Mouse (Mus musculus): ENCODE measurements at regions not wholly inside any gene's neighbourhood (a gene's known extent, or its start where the extent isn't known, plus 50 kb on each side); places are given as distances from the start of the nearest gene placed in this dataset.

DNA sequence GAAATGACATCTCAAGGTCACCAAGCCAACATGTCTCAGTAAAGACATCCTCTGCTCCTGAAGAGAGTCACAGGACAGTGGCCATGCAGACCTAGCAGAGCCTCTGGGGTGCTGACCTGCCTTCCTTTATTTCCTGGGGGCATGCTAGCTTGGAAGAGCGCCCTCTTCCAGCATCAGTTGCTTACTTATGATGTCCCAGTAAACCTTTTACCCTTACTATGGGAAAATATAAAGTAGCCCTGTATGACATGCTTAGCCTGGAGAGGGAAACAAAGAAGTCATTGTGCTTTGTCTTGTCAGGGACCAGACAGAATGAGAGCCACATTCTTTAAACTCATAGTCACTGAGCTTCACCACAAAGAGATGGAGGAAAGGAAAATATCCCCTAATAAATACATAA, 82.9 kb downstream of the Postn start:
- Histone ChIP-seq H3K27me3 (replicated peaks) (no peaks in the 10 kb centered on the region), H3K4me3 (replicated peaks) (no peak overlapping the region), H3K4me1 (no peaks in the 10 kb centered on the region), H3K27ac (no peak overlapping the region), H3K9me3 (no peaks in the 10 kb centered on the region), H3K4me2 (no peak overlapping the region), H3K36me3 (no peaks in the 10 kb centered on the region), H3K9ac (no peak overlapping the region)
- 67% methylated on average over 1 of the region's 1 CpGs for WGBS
- no peak for ATAC-seq (ENCODE audit: insufficient read depth, low FRiP score, low read depth)

DNA sequence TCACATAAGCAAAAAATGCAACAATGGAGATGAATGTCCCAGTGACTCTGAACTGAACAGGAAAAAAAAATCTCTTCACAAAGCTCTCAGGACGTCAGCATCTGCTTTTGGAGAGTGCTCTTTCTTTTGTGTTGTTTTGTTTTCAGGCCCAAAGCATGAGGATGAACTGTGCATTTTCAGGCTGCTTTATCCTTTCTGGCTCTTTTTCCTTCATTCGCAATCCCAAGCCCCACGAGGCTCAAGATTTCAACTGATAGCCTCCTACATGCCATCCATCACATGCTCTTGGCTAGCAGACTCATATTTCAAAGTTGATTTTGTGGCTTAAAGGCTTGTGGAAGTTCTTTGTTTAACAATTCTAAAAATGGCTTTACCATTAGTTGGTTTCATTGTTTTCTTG, 86.0 kb downstream of the Postn start:
- ATAC-seq (ENCODE audit: insufficient read depth, low FRiP score, low read depth) = no peak
- no peak overlapping the region for H3K27ac ChIP-seq
- H3K36me3 ChIP-seq = no peaks in the 10 kb centered on the region
- no peaks in the 10 kb centered on the region for H3K27me3 ChIP-seq (replicated peaks)
- no peak overlapping the region for H3K9ac ChIP-seq
- WGBS = 29% methylated on average over 3 of the region's 3 CpGs
- H3K4me3 ChIP-seq (replicated peaks) = no peak overlapping the region
- H3K4me2 ChIP-seq = no peak overlapping the region
- H3K9me3 ChIP-seq = no peaks in the 10 kb centered on the region
- H3K4me1 ChIP-seq = no peaks in the 10 kb centered on the region

DNA sequence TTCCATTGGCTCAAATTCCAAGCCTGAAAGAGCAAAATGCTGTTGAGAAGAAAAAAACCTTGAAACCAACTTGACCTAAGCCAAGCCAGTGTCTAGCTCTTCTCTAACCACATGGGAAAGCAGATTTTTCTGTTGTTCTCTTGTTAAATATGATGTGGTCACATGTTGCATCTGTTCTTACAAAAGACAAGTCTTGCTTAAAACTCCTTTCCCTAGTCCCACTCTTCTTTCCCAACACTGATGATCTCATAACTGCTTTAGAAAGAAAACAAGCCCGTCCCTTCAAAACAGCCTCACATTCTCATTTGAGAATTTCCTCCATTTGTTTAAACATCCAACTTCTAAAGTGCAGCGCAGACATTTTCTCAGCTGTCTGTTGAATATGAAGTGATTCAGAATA, 96.5 kb downstream of the Postn start:
- no peaks in the 10 kb centered on the region for H3K36me3 ChIP-seq
- no peak overlapping the region for H3K27ac ChIP-seq
- H3K4me1 ChIP-seq = no peaks in the 10 kb centered on the region
- no peak overlapping the region for H3K4me2 ChIP-seq
- H3K9me3 ChIP-seq = no peaks in the 10 kb centered on the region
- H3K9ac ChIP-seq = no peak overlapping the region
- no peak for ATAC-seq (ENCODE audit: insufficient read depth, low FRiP score, low read depth)
- no peak overlapping the region for H3K4me3 ChIP-seq (replicated peaks)
- no peaks in the 10 kb centered on the region for H3K27me3 ChIP-seq (replicated peaks)
- 61% methylated on average over 2 of the region's 2 CpGs for WGBS

DNA sequence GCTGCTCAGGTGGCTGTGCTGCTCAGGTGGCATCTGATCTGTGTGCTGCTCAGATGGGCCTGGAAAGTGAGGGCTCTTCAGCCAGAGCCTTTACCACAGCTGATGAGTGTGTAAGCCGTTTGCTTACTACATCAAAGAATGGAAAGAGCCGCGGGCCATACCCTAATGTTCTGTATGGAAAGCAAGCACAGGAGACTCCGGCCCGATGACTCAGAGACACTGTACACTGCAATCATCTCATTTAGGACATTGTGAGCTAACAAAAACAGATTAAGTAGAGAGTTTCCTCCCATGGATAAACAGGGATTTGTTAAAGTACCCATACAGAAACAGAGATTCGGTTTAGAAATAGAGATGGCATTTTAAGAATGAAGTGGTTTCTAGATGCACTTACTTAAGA, 100.5 kb downstream of the Postn start:
- Histone ChIP-seq H3K4me2 (no peak overlapping the region), H3K27ac (no peak overlapping the region), H3K4me1 (no peaks in the 10 kb centered on the region), H3K9ac (no peak overlapping the region), H3K9me3 (no peaks in the 10 kb centered on the region), H3K36me3 (no peaks in the 10 kb centered on the region), H3K27me3 (replicated peaks) (no peaks in the 10 kb centered on the region), H3K4me3 (replicated peaks) (no peak overlapping the region)
- no peak for ATAC-seq (ENCODE audit: insufficient read depth, low FRiP score, low read depth)
- 83% methylated on average over 6 of the region's 6 CpGs for WGBS

DNA sequence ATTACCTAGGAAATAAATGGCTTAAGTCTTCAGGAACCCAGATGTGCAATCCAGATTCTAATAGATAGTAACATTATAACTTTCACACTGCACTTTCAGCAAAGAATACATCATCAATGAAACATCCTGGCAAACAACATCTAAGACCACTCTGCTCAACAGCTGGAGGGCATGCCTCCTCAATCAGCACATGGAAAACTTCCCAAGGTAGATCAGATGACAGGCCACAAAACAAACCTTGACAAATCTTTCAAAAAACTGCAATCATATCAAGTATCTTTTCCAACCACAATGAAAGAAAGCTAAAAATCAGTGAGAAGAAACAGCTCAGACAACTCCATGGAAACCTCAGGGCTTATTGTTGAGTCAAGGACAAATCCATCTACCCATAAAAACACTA, 105.2 kb downstream of the Postn start:
- H3K9me3 ChIP-seq = no peaks in the 10 kb centered on the region
- H3K9ac ChIP-seq = no peak overlapping the region
- no peak for ATAC-seq (ENCODE audit: insufficient read depth, low FRiP score, low read depth)
- no peak overlapping the region for H3K4me3 ChIP-seq (replicated peaks)
- no peaks in the 10 kb centered on the region for H3K36me3 ChIP-seq
- H3K4me1 ChIP-seq = no peaks in the 10 kb centered on the region
- no peak overlapping the region for H3K4me2 ChIP-seq
- H3K27ac ChIP-seq = no peak overlapping the region
- H3K27me3 ChIP-seq (replicated peaks) = no peaks in the 10 kb centered on the region

DNA sequence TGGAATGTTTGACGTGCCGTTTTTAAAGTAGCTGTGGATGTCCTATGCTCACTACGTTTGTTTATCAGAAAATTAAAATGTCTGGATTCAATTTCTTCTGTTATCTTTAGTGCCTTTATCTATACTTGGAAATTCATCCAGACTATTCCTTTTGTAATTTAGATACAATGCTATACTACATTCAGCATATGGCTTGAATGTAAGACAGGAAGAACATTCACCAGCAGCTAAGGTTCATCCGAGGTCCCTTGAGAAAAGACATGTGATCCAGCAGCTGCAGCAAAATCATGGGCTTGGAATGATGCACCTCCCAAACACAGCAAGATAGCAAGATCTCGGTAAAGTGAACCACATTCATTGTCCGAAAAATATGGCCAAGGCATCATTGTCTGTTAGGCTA, 113.3 kb downstream of the Postn start:
- H3K36me3 ChIP-seq = no peaks in the 10 kb centered on the region
- no peak for ATAC-seq (ENCODE audit: insufficient read depth, low FRiP score, low read depth)
- H3K4me1 ChIP-seq = 0 out of 2 replicates have a peak, but pooled peaks cover 4% of the 10 kb centered on the region
- 66% methylated on average over 6 of the region's 6 CpGs for WGBS
- H3K27me3 ChIP-seq (replicated peaks) = no peaks in the 10 kb centered on the region
- no peak overlapping the region for H3K4me3 ChIP-seq (replicated peaks)
- H3K9me3 ChIP-seq = no peaks in the 10 kb centered on the region
- no peak overlapping the region for H3K4me2 ChIP-seq
- H3K9ac ChIP-seq = no peak overlapping the region
- no peak overlapping the region for H3K27ac ChIP-seq

DNA sequence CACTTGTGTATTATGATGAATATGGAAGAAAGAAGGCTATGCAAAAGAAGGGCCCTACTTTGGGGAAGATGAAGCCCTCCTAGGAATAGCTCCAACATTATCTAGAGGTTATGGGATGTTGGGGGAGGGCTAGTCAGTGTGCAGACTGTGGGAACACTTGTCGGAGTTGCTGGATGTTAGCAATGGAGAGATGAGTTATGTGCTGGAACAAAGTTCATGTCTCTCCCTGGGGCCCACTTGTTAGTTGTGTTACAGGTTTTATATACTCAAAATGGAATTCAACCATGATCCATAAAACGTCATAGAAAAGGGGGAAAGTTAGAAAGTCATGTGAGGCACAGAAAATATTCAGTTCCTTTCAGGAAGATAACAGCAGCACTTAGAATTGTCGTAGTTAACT, 115.0 kb downstream of the Postn start:
- ATAC-seq (ENCODE audit: insufficient read depth, low FRiP score, low read depth) = no peak
- Histone ChIP-seq H3K9ac (no peak overlapping the region), H3K36me3 (no peaks in the 10 kb centered on the region), H3K27ac (no peak overlapping the region), H3K4me1 (0 out of 2 replicates have a peak, but pooled peaks cover 4% of the 10 kb centered on the region), H3K4me3 (replicated peaks) (no peak overlapping the region), H3K9me3 (no peaks in the 10 kb centered on the region), H3K27me3 (replicated peaks) (no peaks in the 10 kb centered on the region), H3K4me2 (no peak overlapping the region)
- 72% methylated on average over 3 of the region's 3 CpGs for WGBS

DNA sequence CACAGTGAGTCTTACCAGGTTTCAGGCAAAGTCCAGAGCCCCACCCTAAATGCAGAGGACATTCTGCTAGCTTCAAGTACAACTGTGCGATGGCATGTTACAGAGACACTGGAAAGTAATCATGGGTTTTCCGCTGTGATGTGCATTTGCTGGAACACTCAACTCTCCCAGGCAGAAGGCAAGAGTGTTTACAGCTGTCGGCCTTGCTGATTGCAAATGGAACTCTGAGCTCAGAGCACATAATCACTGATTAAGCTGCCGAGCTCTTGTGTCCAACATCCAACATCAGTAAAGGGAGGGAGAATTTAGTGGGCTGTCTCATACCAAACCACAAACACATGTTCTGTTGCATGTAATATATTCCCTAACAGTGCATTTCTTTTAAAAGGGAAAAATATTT, 117.1 kb downstream of the Postn start:
- no peak overlapping the region for H3K4me3 ChIP-seq (replicated peaks)
- H3K4me1 ChIP-seq = 0 out of 2 replicates have a peak, but pooled peaks cover 4% of the 10 kb centered on the region
- H3K9ac ChIP-seq = no peak overlapping the region
- H3K27ac ChIP-seq = no peak overlapping the region
- H3K36me3 ChIP-seq = no peaks in the 10 kb centered on the region
- 0 out of 2 replicates have a peak, but pooled peaks have one; percentile 22 for ATAC-seq (ENCODE audit: insufficient read depth, low FRiP score, low read depth)
- H3K9me3 ChIP-seq = no peaks in the 10 kb centered on the region
- WGBS = 40% methylated on average over 4 of the region's 4 CpGs
- no peaks in the 10 kb centered on the region for H3K27me3 ChIP-seq (replicated peaks)
- no peak overlapping the region for H3K4me2 ChIP-seq

DNA sequence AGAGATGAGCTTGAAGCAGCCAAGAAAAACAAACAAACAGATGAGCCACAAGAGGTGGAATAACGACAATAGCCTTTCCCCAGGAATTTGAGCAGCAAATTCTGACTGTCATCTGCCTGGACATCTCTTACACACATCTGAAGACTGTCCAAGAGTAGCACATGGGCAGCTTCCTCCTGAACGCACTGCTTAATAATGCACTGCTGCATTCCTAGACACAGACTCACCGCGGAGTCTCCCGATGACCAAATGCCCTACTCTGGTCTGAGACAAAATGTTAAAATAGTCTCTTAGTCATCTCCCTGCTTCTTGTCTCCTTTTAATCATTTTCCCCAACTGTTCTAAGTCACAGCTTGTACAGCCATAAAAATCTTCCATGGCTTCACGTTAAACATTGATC, 119.3 kb downstream of the Postn start:
- Histone ChIP-seq H3K9me3 (no peaks in the 10 kb centered on the region), H3K4me1 (0 out of 2 replicates have a peak, but pooled peaks cover 4% of the 10 kb centered on the region), H3K27me3 (replicated peaks) (no peaks in the 10 kb centered on the region), H3K36me3 (no peaks in the 10 kb centered on the region), H3K27ac (no peak overlapping the region), H3K4me2 (no peak overlapping the region), H3K9ac (no peak overlapping the region), H3K4me3 (replicated peaks) (no peak overlapping the region)
- 75% methylated on average over 6 of the region's 6 CpGs for WGBS
- ATAC-seq (ENCODE audit: insufficient read depth, low FRiP score, low read depth) = no peak

DNA sequence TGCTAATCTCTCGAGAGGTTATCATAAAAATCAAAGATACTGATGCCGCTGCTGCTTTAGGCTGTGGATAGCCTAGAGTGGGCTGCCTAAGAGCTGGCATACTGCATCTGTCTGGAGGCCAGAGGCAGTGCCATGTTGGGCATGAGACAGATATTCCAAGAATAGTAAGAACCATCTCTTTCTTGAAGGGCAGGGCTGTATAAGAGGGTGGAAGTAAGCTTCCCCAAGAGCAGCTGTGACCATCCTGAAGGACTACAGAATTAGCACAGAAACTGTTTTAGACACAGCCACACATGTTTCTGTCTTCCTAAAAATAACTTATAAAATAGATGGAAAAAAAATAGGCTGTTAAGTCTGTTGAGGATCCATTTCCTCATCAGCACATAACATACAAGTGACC, 126.4 kb downstream of the Postn start:
- Histone ChIP-seq H3K4me3 (replicated peaks) (no peak overlapping the region), H3K27ac (no peak overlapping the region), H3K4me2 (no peak overlapping the region), H3K4me1 (no peaks in the 10 kb centered on the region), H3K36me3 (no peaks in the 10 kb centered on the region), H3K9me3 (no peaks in the 10 kb centered on the region), H3K9ac (no peak overlapping the region), H3K27me3 (replicated peaks) (no peaks in the 10 kb centered on the region)
- no peak for ATAC-seq (ENCODE audit: insufficient read depth, low FRiP score, low read depth)
- whole genome bisulfite sequencing = 91% methylated on average over 2 of the region's 2 CpGs

DNA sequence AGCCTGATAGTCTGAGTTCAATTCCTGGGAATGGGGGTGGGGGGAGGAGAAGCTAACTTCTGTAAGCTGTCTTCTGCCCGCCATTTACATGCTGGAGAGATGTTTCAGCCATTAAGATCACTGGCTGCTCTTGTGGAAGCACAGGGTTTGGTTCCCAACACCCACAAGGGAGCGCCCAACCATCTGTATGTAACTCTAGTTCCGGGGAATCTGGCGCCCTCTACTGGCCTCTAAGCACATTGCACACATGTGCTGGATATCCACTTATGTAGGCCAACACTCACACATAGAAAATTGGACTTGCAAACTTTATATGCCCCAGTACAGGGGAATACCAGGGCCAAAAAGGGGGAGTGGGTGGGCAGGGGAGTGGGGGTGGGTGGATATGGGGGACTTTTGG, 126.9 kb downstream of the Postn start:
- WGBS = 76% methylated on average over 4 of the region's 4 CpGs

DNA sequence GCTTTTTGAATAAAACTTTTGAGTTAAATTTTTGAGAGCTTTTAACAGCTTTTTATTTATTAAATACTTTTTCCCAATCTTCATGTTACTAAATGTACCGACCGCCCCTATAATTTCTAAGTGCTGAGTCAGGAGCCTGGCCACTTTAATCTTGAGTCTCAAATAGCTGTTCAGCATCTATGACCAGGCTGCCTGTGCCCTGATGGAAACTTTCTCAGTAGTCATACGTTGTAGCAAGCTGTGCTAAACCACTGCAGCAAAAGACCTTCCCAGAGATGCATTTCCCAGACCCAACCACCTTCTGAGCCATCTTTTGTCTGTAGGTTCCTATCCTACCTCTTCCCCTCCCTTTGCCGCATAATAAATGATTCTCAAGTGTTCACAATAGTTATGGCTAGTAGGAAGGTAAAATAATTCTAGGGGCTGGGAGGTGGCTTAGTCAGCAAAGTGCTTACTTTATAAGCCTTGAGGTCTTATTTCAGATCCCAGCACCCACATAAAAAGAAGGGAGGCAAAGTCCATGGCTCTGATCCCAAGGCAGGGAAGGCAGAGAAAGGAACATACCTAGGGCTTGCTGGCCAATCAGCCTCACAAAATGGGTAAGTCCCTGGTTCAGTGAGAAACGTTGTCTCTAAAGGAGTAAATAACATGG, 129.5 kb downstream of the Postn start:
- no peaks in the 10 kb centered on the region for H3K27me3 ChIP-seq (replicated peaks)
- no peaks in the 10 kb centered on the region for H3K36me3 ChIP-seq
- H3K9me3 ChIP-seq = no peaks in the 10 kb centered on the region
- WGBS = 83% methylated on average over 5 of the region's 5 CpGs
- H3K27ac ChIP-seq = no peak overlapping the region
- H3K4me3 ChIP-seq (replicated peaks) = no peak overlapping the region
- H3K4me2 ChIP-seq = no peak overlapping the region
- no peak for ATAC-seq (ENCODE audit: insufficient read depth, low FRiP score, low read depth)
- no peaks in the 10 kb centered on the region for H3K4me1 ChIP-seq
- no peak overlapping the region for H3K9ac ChIP-seq

More for the DNA sequence above, 126.9 kb downstream of the Postn start:
- no peaks in the 10 kb centered on the region for H3K9me3 ChIP-seq
- H3K36me3 ChIP-seq = no peaks in the 10 kb centered on the region
- no peaks in the 10 kb centered on the region for H3K27me3 ChIP-seq (replicated peaks)
- H3K9ac ChIP-seq = no peak overlapping the region
- H3K4me2 ChIP-seq = no peak overlapping the region
- no peaks in the 10 kb centered on the region for H3K4me1 ChIP-seq
- no peak overlapping the region for H3K4me3 ChIP-seq (replicated peaks)
- no peak for ATAC-seq (ENCODE audit: insufficient read depth, low FRiP score, low read depth)
- H3K27ac ChIP-seq = no peak overlapping the region

DNA sequence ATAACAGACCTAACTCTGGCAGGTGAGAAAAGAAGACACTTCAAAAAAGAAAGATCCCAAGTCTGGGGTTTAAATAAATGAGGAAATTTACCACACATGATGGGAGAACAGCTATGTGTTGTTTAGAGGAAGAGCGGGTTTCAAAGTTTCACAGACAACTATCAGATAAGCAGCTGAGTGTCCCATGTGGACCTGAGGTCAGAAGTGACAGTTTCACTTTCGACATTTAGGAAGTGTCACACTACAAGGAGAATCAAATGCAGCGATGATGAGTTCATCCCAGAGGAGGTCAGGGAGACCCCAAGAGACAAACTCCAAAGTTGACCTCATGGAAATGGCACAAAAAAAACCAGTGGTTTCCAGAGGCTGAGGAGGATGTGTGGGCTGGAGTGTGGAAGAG, 132.7 kb downstream of the Postn start:
- no peak overlapping the region for H3K9ac ChIP-seq
- no peaks in the 10 kb centered on the region for H3K4me1 ChIP-seq
- no peak overlapping the region for H3K27ac ChIP-seq
- no peaks in the 10 kb centered on the region for H3K27me3 ChIP-seq (replicated peaks)
- no peak overlapping the region for H3K4me3 ChIP-seq (replicated peaks)
- no peaks in the 10 kb centered on the region for H3K9me3 ChIP-seq
- no peak overlapping the region for H3K4me2 ChIP-seq
- no peak for ATAC-seq (ENCODE audit: insufficient read depth, low FRiP score, low read depth)
- 84% methylated on average over 3 of the region's 3 CpGs for WGBS
- no peaks in the 10 kb centered on the region for H3K36me3 ChIP-seq
